Mouse (Mus musculus) myocyte (in vitro differentiated cells): ENCODE results near the gene Fgg. TPM values are rescaled to one million over a fixed set of nuclear protein-coding genes. Genes with fewer than 3 reads are reported as not detected.

Experiments used
- H3K27me3 ChIP-seq: one replicate; pipeline ENCODE4 v1.6.1; 2011; ENCODE audit not compliant: control insufficient read depth, insufficient read depth, insufficient read length
- H3K36me3 ChIP-seq: one replicate; pipeline ENCODE4 v1.6.1; 2011; ENCODE audit not compliant: control insufficient read depth, insufficient read depth
- H3K4me2 ChIP-seq: one replicate; pipeline ENCODE4 v1.6.1; 2011; ENCODE audit warnings: low read depth, control low read depth
- H3K4me3 ChIP-seq: one replicate; pipeline ENCODE4 v1.5.1; 2011; ENCODE audit warnings: mild to moderate bottlenecking, control low read depth, moderate library complexity
- H3K79me2 ChIP-seq: one replicate; pipeline ENCODE4 v1.6.1; 2011; ENCODE audit not compliant: control insufficient read depth, insufficient read depth
- H3ac ChIP-seq: one replicate; pipeline ENCODE4 v1.6.1; 2011; ENCODE audit not compliant: control insufficient read depth, insufficient read length
- CEBPB ChIP-seq: IDR thresholded peaks from 2 replicates; pipeline ENCODE4 v1.6.1; 2011; ENCODE audit warnings: mild to moderate bottlenecking, moderate library complexity; ENCODE audit not compliant: poor library complexity, insufficient read depth, severe bottlenecking
- E2F4 ChIP-seq: IDR thresholded peaks from one replicate; pipeline ENCODE4 v1.6.1; 2011; ENCODE audit warnings: mild to moderate bottlenecking, control low read depth, moderate library complexity; ENCODE audit not compliant: insufficient read depth
- MAX ChIP-seq: IDR thresholded peaks from one replicate; pipeline ENCODE4 v1.6.1; 2011; ENCODE audit warnings: low read depth, mild to moderate bottlenecking, control low read depth
- MYOD1 ChIP-seq, 3 experiments: IDR thresholded peaks; one replicate each; pipeline ENCODE4 v1.6.1; 2011; ENCODE audit warnings: control low read depth in 2 of 3, low read depth in 2 of 3, mild to moderate bottlenecking in 2 of 3, moderate library complexity in 1 of 3; ENCODE audit not compliant: insufficient read length in 2 of 3, control insufficient read depth in 1 of 3
- MYOG ChIP-seq, 3 experiments: IDR thresholded peaks; one replicate each; pipeline ENCODE4 v1.6.1; 2011; ENCODE audit warnings: control low read depth in 2 of 3, low read depth in 2 of 3, mild to moderate bottlenecking in 2 of 3; ENCODE audit not compliant: insufficient read length in 2 of 3, control insufficient read depth in 1 of 3, insufficient read depth in 1 of 3
- POLR2A ChIP-seq: IDR thresholded peaks from one replicate; pipeline ENCODE4 v1.6.1; 2011; ENCODE audit warnings: low read depth, mild to moderate bottlenecking, control low read depth, moderate library complexity; ENCODE audit not compliant: insufficient read length
- POLR2AphosphoS2 ChIP-seq: IDR thresholded peaks from one replicate; pipeline ENCODE4 v1.6.1; 2011; ENCODE audit warnings: low read depth, control low read depth; ENCODE audit not compliant: insufficient read length
- REST ChIP-seq: IDR thresholded peaks from one replicate; pipeline ENCODE4 v1.6.1; 2011; ENCODE audit warnings: mild to moderate bottlenecking, control low read depth, moderate library complexity; ENCODE audit not compliant: insufficient read depth, insufficient read length
- SRF ChIP-seq: IDR thresholded peaks from one replicate; pipeline ENCODE4 v1.6.1; 2011; ENCODE audit warnings: low read depth; ENCODE audit not compliant: control insufficient read depth, insufficient read length
- TCF12 ChIP-seq: IDR thresholded peaks from one replicate; pipeline ENCODE4 v1.6.1; 2011; ENCODE audit warnings: mild to moderate bottlenecking, control low read depth; ENCODE audit not compliant: poor library complexity, insufficient read depth, severe bottlenecking
- TCF3 ChIP-seq: IDR thresholded peaks from one replicate; pipeline ENCODE4 v1.6.1; 2011; ENCODE audit warnings: low read depth, control low read depth; ENCODE audit not compliant: insufficient read length
- USF1 ChIP-seq: IDR thresholded peaks from one replicate; pipeline ENCODE4 v1.6.1; 2011; ENCODE audit warnings: low read depth, mild to moderate bottlenecking, control low read depth, moderate library complexity
- polyA plus RNA-seq: library from polyadenylated mRNA; unstranded; fragments of >200 nt; fragmentation: generic; extraction: Trizol; gene quantifications from one replicate; pipeline ENCODE4 v1.2.1, GENCODE M21; 2012; ENCODE audit warnings: missing spikeins

Gene Fgg
- polyA plus RNA-seq, 1 experiment, result not detected

GRCm38 (mm10) chr3:83020387-83020786 is 12.9 kb downstream of the Fgg start:
- Histone ChIP-seq H3ac (no peak overlapping the region), H3K4me3 (no peak overlapping the region), H3K4me2 (no peak overlapping the region), H3K36me3 (no peaks in the 10 kb centered on the region), H3K27me3 (peaks cover 6% of the 10 kb centered on the region), H3K79me2 (no peaks in the 10 kb centered on the region)
- TF ChIP-seq CEBPB (no peak), TCF12 (no peak), TCF3 (no peak), MYOG (IDR thresholded peaks at IDR 0.05; ENCODE audit: control insufficient read depth in 1 of 3, insufficient read depth in 1 of 3, insufficient read length in 2 of 3, low read depth in 2 of 3) (no peak), E2F4 (no peak), POLR2A (no peak), REST (no peak), POLR2AphosphoS2 (no peak), MAX (no peak), MYOD1 (IDR thresholded peaks at IDR 0.05; ENCODE audit: control insufficient read depth in 1 of 3, insufficient read length in 2 of 3, low read depth in 2 of 3) (no peak), USF1 (no peak), SRF (no peak)

GRCm38 (mm10) chr3:83021176-83021575 is 13.7 kb downstream of the Fgg start:
- TF ChIP-seq TCF12, result no peak
- no peak for TF ChIP-seq MYOD1 (IDR thresholded peaks at IDR 0.05; ENCODE audit: control insufficient read depth in 1 of 3, insufficient read length in 2 of 3, low read depth in 2 of 3)
- no peak for TF ChIP-seq SRF
- Histone ChIP-seq H3K27me3 (peaks cover 6% of the 10 kb centered on the region), H3K79me2 (no peaks in the 10 kb centered on the region), H3ac (no peak overlapping the region), H3K4me2 (no peak overlapping the region), H3K36me3 (no peaks in the 10 kb centered on the region), H3K4me3 (no peak overlapping the region)

GRCm38 (mm10) chr3:83025036-83025435 is 17.5 kb downstream of the Fgg start:
- H3K36me3 ChIP-seq, result no peaks in the 10 kb centered on the region
- no peaks in the 10 kb centered on the region for H3K27me3 ChIP-seq
- TF ChIP-seq POLR2A (no peak), REST (no peak), USF1 (no peak), TCF3 (no peak)
- no peak overlapping the region for H3K4me2 ChIP-seq
- H3ac ChIP-seq, result no peak overlapping the region
- no peak overlapping the region for H3K4me3 ChIP-seq
- no peaks in the 10 kb centered on the region for H3K79me2 ChIP-seq

- Histone ChIP-seq H3K36me3 (no peaks in the 10 kb centered on the region), H3K4me2 (no peak within 1 kb of the TSS), H3K4me3 (no peak within 1 kb of the TSS), H3ac (no peak within 1 kb of the TSS), H3K79me2 (no peaks in the 10 kb centered on the region), H3K27me3 (peaks cover 1% of the 10 kb centered on the region)
- TF ChIP-seq POLR2A, result no peak
- TF ChIP-seq E2F4, result no peak
- no peak for TF ChIP-seq USF1
- TF ChIP-seq POLR2AphosphoS2, result no peak
- TF ChIP-seq CEBPB, result no peak
- TF ChIP-seq SRF, result no peak
- TF ChIP-seq REST, result no peak
- no peak for TF ChIP-seq MAX
- no peak for TF ChIP-seq MYOG (IDR thresholded peaks at IDR 0.05; ENCODE audit: control insufficient read depth in 1 of 3, insufficient read depth in 1 of 3, insufficient read length in 2 of 3, low read depth in 2 of 3)
- no peak for TF ChIP-seq TCF12
- no peak for TF ChIP-seq MYOD1 (IDR thresholded peaks at IDR 0.05; ENCODE audit: control insufficient read depth in 1 of 3, insufficient read length in 2 of 3, low read depth in 2 of 3)
Measured at GRCm38 (mm10) chr3:83025475-83026301, 18.2 kb downstream of the Fgg start, which contains the start of gene Fga. Fga (plus strand) TSS chr3:83026076.

GRCm38 (mm10) chr3:83027546-83028251 is 20.2 kb downstream of the Fgg start:
- TF ChIP-seq POLR2AphosphoS2 (no peak), POLR2A (no peak), MYOG (IDR thresholded peaks at IDR 0.05; ENCODE audit: control insufficient read depth in 1 of 3, insufficient read depth in 1 of 3, insufficient read length in 2 of 3, low read depth in 2 of 3) (no peak), MYOD1 (IDR thresholded peaks at IDR 0.05; ENCODE audit: control insufficient read depth in 1 of 3, insufficient read length in 2 of 3, low read depth in 2 of 3) (no peak), USF1 (no peak), TCF3 (no peak), TCF12 (no peak), CEBPB (no peak), SRF (no peak), MAX (no peak), E2F4 (no peak), REST (no peak)
- Histone ChIP-seq H3K4me2 (no peak overlapping the region), H3K27me3 (peaks cover 15% of the 10 kb centered on the region), H3K36me3 (no peaks in the 10 kb centered on the region), H3K4me3 (no peak overlapping the region), H3ac (no peak overlapping the region), H3K79me2 (no peaks in the 10 kb centered on the region)
